Mouse (Mus musculus): ENCODE measurements at regions not wholly inside any gene's neighbourhood (a gene's known extent, or its start where the extent isn't known, plus 50 kb on each side); places are given as distances from the start of the nearest gene placed in this dataset.

DNA sequence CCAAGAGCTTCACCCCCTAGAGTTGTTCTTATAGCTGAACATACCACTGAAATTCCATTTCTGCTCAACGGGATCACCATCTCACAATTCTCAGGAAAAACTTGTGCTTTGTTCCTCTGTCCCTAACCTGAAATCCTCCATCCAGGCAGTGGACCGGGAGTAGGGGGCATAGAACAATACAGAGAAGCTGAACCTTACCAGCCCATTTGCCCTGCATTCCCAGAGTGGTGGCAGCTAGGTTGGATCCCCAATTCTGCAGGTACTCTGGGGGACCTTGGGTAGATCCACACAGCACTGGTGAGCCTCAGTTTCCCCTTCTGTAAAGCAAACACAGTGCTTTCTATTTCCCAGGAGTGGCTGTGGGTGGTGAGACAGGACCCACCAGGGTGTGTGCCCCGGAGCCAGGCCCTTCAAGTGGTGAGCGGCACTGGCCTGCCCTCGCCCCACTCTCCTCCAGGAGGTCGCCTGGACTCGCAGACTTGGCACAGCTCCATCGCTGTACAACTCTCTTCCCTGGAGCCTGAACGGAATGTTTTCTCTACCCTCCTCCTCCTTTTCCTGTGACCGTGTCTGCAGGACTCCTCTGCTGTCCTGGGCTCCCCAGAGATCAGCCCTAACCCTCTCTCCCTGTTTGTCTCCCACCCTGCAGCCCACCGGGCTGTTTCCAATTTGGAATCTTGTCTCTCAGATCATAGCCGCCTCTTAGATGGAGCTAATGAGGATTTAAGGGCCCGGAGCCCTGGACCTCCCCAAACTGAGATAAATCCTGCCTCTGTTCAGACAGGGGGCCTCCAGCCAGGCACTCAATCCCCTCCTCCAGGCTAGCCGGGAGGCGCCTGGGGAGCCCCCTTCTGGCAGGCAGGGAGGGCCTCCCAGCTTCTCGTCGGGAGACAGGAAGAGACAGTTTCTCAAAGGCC, 52.3 kb upstream of the Cux1 start:
- no peak for ATAC-seq (replicated peaks in 1 of 2; ENCODE audit: insufficient read depth in 1 of 2, low FRiP score in 2 of 2, low TSS enrichment in 1 of 2, low read depth in 1 of 2, poor library complexity in 2 of 2, severe bottlenecking in 2 of 2)

DNA sequence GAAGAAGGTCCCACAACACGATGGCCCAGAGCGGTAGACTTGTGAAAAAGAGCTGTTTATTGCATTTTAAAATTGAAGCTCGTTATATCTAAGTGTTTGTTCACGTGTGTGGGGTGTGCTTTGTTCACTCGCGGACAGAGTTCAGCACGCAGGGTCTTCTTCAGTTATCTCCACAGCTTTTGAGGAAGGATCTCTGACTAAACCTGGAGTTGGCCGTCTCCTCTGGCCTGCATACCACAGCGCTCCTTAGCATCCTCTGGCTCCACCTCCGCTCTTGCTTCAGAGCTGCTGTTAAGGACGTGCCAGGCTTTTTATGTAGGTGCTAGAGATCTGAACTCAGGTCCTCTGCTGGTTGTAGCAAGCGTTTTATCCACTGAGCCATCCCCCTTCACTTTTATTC, 52.9 kb upstream of the Cux1 start:
- ATAC-seq (replicated peaks in 1 of 2; ENCODE audit: insufficient read depth in 1 of 2, low FRiP score in 2 of 2, low TSS enrichment in 1 of 2, low read depth in 1 of 2, poor library complexity in 2 of 2, severe bottlenecking in 2 of 2): no peak

DNA sequence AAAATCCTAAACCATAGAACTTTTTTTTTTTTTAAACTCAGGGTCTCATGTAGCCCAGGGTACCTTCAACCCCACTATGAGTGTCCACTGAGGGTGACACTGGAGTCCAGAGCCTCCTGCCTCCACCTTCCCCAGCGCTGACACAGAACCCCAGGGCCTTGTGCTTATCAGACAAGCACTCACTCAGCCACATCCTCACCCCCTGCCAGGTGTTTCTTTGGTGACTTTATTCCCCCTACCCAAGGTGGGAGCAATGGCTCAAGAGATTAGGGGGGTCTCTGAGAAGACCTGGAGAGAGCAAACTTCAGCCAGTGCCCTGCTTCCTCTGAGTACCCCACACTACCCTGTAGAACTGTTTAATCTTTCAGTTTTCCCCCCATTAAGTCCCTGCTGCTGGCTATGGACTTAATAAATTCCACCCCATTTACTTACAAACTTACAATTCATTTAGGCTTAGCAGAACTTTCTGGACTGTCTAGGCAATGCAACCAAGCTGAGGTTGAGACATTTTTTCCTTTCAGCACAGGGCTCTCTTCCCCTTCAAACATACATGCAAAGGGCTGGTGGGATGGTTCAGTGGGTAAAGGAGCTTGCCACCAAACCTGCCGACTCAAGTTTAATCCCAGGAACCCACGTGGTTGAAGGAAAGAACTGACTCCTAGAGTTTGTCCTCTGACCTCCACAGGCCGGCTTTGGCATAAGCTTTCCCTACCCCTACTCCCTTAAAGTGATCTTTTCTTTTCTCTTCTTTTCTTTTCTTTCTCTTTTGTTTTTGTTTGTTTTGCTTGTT, 54.2 kb upstream of the Cux1 start:
- no peak for ATAC-seq (replicated peaks in 1 of 2; ENCODE audit: insufficient read depth in 1 of 2, low FRiP score in 2 of 2, low TSS enrichment in 1 of 2, low read depth in 1 of 2, poor library complexity in 2 of 2, severe bottlenecking in 2 of 2)

DNA sequence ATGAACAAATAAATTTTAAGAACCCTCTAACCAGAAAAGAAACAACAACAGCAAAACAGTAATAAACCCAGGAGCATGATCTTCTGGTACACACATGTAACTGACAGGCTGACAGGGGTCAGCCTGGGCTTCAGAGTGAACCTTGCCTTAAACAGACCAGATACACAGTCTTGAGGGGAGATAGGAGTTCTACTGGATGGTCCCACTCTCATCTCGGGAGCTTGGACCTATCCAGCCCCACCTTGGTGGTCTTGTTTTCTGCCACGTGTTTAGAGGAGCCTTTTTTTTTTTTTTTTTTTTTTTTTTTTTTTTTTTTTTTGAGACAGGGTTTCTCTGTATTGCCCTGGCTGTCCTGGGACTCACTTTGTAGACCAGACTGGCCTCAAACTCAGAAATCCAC, 54.9 kb upstream of the Cux1 start:
- no peak for ATAC-seq (replicated peaks in 1 of 2; ENCODE audit: insufficient read depth in 1 of 2, low FRiP score in 2 of 2, low TSS enrichment in 1 of 2, low read depth in 1 of 2, poor library complexity in 2 of 2, severe bottlenecking in 2 of 2)

DNA sequence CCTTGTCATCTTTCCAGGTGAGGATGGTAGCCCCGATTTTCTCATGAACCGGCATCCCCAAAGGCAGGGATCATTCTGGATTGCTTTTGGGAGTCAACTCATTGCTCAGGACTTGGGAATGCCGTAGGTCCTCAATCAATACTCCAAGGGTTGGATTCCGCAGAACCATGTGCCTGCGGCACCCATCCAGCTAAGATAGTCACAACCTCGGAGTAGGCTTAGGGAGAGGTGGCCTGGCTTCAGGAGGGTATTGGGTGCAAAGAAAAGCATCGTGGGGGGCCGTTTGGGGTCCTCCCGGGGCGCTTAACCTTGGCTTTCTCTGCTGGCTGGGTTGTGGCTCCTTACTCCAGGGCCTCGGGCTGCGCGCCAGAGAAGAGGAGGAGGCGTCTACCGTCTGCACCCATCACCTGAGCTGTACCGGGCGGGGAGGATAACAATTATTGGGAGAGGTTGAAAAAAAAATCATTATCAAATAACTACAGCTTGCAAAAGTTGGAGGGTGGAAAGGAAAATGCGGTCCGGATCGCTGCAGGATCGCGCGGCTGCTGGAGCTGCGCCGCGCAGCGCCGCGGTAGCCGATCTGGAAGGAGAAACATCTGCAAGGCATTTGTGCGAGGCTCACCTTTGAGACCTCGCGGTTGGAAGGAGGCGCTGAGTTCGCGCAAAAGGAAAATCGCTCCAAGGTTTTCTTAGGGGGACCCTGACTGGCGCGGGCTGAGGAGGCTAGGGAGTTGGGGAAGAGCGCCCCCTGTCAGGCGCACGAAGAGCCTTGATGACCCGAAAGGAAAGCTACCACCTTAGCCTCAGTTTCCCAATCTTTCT, 55.6 kb upstream of the Cux1 start:
- ATAC-seq (replicated peaks in 1 of 2; ENCODE audit: insufficient read depth in 1 of 2, low FRiP score in 2 of 2, low TSS enrichment in 1 of 2, low read depth in 1 of 2, poor library complexity in 2 of 2, severe bottlenecking in 2 of 2): peak; percentile 38 to 42; a peak in 3 of 4 replicates

DNA sequence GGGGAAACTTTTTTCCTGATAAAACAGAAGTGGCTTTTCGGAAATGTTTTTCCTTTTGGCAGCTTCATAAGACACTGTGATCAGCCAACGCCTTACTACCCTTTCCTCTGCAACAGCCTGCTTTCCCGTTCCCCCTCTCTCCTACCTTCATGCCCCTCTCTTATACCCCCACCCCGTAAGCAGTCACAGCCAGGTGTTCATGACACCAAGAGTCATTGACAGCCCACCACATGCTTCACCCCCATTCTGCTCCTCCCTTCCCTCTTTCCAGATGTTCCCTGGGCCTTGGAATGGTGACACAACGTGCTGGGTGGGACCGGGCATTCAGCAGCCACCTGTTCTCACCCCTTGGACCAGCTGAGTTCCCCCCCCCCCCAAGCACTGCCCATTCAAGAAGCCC, 56.5 kb upstream of the Cux1 start:
- no peak for ATAC-seq (replicated peaks in 1 of 2; ENCODE audit: insufficient read depth in 1 of 2, low FRiP score in 2 of 2, low TSS enrichment in 1 of 2, low read depth in 1 of 2, poor library complexity in 2 of 2, severe bottlenecking in 2 of 2)

DNA sequence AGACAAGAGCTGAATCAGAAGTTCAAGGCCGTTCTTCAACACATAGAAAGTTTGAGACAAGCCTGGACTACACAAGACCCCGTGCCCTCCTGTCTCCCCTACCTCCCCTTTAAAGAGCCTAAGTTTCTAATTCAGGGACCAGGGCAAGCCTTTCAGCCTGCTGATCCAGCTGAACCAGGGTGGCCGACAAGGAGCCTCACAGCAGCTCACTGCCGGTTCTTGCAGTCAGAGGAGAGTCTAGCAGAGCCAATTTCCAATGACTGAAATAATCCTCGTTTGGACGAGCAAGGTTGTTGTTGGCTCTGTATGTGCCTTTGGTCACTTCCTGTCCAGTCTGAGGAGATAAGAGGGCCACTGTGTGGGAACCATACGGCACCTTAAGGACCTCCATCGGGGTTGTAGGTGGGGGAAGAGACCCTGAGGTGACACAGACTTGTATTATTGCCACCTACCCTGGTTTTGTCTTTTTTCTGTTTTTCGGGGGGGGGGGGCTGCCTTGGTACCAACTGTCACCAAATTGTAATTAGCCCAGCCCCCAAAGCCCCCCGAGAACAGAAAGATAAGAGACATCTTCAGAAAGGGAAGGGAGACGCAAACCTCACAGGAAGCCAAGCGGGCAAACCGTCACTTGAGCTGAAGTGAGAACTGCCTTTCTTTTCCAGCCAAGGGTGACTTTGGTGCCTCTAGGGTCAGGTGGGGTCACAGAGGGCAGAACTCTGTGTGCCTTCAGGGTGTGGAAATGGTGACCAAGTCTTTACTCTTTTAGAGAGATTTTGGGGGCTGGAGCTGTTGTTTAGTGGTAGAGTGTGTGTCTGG, 58.1 kb upstream of the Cux1 start:
- peak; percentile 38 to 56 for ATAC-seq (replicated peaks in 1 of 2; ENCODE audit: insufficient read depth in 1 of 2, low FRiP score in 2 of 2, low TSS enrichment in 1 of 2, low read depth in 1 of 2, poor library complexity in 2 of 2, severe bottlenecking in 2 of 2)

DNA sequence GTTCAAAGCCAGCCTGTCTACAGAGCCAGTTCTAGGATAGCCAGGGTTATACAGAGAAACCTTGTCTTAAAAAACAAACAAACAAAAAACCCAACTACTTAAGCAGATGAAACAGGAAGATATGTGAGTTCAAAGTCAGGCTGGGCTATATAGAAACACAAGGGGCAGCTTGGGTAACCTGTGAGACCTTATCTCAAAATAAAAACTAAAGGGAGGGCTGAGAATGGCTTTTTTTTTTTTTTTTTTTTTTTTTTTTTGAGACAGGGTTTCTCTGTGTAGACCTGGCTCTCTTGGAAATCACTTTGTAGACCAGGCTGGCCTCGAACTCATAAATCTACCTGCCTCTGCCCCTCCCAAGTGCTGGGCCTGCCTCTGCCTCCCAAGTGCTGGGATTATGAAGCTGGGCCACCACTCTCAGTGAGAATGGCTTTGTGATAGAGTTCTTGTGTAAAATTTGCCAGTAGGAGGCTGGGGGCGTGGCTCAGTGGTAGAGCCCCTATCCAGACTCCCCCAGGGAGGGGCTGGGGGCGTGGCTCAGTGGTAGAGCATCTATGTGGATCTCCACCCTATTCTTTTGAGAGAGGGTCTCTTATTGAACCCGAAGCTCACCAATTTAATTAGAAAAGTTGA, 59.0 kb upstream of the Cux1 start:
- 0 out of 4 replicates have a peak, but pooled peaks of 1 of the 2 experiments have one; percentile 34 for ATAC-seq (replicated peaks in 1 of 2; ENCODE audit: insufficient read depth in 1 of 2, low FRiP score in 2 of 2, low TSS enrichment in 1 of 2, low read depth in 1 of 2, poor library complexity in 2 of 2, severe bottlenecking in 2 of 2)

DNA sequence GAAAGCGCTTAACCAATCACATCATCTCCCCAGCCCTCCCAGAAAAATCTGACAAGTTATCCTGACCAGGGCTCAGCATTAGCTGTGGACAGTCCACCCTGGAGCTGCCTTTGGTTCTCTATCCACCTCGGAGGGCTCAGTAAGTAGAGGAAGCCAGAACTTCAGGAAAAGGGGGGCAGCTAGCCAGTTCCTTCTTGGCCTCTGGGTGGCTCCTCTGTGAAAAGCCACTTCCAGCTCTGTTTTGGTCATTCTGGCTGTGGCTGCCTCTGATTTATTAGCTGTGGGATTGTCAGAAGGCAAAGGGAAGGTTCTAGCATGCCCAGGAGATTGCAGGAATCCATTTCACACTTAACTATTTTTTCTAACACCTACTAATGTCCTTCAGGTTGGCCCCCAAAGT, 59.6 kb upstream of the Cux1 start:
- ATAC-seq (replicated peaks in 1 of 2; ENCODE audit: insufficient read depth in 1 of 2, low FRiP score in 2 of 2, low TSS enrichment in 1 of 2, low read depth in 1 of 2, poor library complexity in 2 of 2, severe bottlenecking in 2 of 2): peak in 1 of 2 experiments; percentile 10; a peak in 1 of 4 replicates

DNA sequence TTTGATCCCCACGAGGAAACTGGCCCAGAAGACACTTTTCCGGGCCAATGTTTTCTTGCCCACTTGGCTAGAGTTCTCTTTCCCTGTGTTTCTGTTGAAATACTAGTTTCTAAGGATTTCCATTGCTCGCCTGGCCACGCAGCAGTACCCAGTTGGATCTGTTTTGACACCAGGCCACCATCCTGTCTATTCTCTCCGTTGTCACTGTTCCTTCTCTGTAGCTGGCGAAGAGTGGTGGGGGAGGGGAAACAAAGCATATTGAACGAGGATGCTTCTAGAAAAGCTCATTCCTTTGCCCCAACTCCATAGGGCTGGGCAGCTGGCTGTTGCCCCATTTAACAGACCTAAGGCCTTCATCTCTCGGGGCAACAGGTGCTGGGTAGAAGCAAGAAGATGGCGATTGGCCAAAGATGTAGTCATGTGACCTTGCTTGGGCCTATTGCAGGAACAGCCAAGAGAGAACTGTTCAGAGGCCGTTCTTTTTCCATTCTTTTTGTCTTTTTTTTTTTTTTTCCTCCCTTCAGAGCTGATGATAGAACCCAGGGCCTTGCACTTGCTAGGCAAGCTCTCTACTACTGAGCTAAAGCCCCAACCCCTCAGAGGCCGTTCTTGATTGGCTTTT, 60.5 kb upstream of the Cux1 start:
- no peak for ATAC-seq (replicated peaks in 1 of 2; ENCODE audit: insufficient read depth in 1 of 2, low FRiP score in 2 of 2, low TSS enrichment in 1 of 2, low read depth in 1 of 2, poor library complexity in 2 of 2, severe bottlenecking in 2 of 2)

DNA sequence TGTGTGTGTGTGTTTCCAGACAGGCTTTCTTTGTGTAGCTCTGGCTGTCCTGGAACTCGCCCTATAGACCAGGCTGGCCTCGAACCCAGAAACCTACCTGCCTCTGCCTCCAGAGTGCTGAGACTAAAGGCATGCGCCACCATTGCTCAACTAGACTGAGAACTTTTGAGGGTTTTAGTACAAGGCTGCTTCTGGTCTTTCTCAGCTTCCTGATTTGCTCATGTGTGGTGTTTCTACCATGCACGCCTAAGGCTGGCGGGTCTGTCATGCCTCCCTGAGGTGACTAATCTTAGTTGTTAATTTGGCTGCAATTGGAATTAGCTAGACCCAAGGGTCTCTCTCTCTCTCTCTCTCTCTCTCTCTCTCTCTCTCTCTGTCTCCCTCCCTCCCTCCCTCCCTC, 61.2 kb upstream of the Cux1 start:
- ATAC-seq (replicated peaks in 1 of 2; ENCODE audit: insufficient read depth in 1 of 2, low FRiP score in 2 of 2, low TSS enrichment in 1 of 2, low read depth in 1 of 2, poor library complexity in 2 of 2, severe bottlenecking in 2 of 2): 0 out of 4 replicates have a peak, but pooled peaks of 1 of the 2 experiments have one; percentile 34

DNA sequence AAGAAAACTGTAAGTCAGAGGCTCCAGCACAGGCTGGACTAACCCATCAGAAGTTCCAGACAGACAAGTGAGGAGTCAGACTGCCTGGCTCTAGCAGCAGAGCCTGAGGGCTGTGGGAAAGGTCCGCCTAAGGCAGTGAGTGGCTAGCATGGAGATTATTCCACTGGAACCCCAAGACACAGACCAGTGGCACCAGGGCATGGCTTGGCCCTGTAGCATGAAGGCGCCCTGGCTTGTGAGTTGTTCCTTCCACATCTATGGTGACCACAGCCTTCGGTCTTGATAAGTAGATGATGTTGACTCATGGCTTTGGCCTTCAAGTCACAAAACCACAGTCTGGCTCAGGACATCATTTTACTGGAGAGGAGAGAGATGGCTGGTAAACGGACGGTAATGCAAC, 60.7 kb upstream of the Myl10 start:
- ATAC-seq (replicated peaks in 1 of 2; ENCODE audit: insufficient read depth in 1 of 2, low FRiP score in 2 of 2, low TSS enrichment in 1 of 2, low read depth in 1 of 2, poor library complexity in 2 of 2, severe bottlenecking in 2 of 2): peak; percentile 24 to 49

DNA sequence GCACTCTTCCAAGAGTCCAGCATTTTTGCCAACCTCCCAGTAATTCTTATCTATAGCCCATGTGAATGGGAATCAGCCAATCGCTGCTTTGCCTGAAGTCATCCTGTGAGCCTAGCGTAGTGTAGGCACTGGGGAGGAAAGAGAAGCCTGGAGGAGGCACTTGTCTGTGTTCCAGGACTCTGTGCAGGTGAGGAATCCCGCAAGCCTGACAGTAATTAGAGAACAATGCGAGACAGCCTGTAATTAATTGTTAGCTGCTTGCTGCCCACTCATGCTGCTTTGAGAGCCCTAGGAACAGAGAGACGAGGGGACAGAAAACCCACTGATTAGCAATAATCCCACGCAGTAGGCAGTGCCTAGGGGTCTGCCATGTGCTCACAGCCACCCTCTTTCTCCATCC, 59.0 kb upstream of the Myl10 start:
- ATAC-seq (replicated peaks in 1 of 2; ENCODE audit: insufficient read depth in 1 of 2, low FRiP score in 2 of 2, low TSS enrichment in 1 of 2, low read depth in 1 of 2, poor library complexity in 2 of 2, severe bottlenecking in 2 of 2): no peak

DNA sequence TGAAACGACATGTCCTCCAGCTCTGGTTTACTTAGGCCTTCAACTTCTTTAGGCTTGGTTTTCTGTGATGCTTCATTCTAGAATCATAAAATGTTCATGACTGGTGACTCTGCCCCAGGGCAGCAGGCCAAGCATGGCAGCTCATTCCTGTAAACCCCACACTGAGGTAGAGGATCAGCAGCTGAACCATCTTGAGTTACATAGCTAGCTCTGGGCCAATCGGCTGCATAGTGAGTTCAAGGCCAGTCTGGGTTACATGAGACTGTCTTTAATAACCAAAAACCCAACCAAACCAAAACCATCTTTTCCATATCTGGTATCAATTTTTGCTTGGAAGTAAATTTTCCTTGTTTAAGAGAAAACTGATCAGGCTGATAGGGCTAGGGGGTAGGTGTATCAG, 57.8 kb upstream of the Myl10 start:
- ATAC-seq (replicated peaks in 1 of 2; ENCODE audit: insufficient read depth in 1 of 2, low FRiP score in 2 of 2, low TSS enrichment in 1 of 2, low read depth in 1 of 2, poor library complexity in 2 of 2, severe bottlenecking in 2 of 2): no peak

DNA sequence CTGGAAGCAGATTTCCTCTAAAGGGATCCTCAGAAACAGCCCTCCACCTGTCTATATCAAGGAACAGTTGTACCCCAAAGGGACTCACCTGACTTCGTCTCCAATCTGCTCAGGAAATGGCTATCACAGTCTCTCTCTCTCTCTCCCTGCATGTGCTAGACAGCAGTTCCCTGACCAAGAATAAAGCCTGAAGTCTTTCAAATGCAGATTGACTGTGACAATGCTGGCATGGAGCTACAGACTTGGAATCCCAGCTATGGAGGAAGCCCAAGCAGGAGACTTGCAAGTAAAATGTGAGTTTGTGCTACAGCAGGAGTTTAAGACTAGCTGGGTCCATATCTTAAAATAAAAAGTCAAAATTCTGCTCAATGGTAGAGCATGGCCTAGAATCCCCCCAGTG, 56.5 kb upstream of the Myl10 start:
- ATAC-seq (replicated peaks in 1 of 2; ENCODE audit: insufficient read depth in 1 of 2, low FRiP score in 2 of 2, low TSS enrichment in 1 of 2, low read depth in 1 of 2, poor library complexity in 2 of 2, severe bottlenecking in 2 of 2): no peak

DNA sequence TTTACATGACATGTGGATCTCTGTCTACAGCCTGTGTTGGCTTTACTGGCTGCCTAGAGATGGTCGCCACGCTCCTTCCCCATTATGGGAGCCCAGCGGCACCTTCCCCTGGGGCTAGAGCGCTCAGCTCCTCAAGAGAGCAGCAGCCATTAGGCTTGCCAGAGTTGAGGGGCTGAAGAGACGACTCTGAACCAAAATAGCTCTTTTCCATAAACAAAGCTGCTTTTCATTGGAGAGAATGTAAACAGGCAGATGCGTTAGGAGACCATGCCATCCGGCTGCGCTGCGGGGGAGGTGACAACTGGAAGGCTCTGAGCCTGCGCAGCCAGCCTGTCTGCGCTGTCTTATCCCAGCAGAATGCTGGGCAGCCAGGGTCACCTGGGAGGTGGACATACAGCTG, 55.1 kb upstream of the Myl10 start:
- ATAC-seq (replicated peaks in 1 of 2; ENCODE audit: insufficient read depth in 1 of 2, low FRiP score in 2 of 2, low TSS enrichment in 1 of 2, low read depth in 1 of 2, poor library complexity in 2 of 2, severe bottlenecking in 2 of 2): no peak
